ENCODE assay signal across 10 mouse cellular contexts in the genomic region with DNA sequence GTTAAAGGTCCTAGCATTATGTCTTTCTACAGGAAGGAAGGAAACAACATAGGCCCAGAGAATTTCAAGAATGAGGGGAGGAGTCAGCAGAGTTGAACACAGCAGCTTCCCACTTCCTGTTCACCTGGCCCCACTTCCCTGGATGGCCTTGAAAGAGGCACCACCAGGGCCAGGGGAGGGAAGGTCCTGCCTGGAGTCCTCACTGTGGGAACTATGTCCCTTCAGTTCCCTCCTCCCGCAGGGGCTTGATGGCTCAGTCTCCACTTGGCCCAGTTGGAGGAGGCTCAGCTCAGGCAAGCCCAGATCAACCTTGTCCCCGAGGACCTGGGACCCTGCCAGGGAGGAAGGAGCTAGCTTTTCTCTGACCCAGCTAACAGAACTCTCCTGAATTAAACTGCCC.
A peak's percentile ranks its signal among the peaks of the same experiment; 100 is the strongest.
DNase-seq lines count a peak whose midpoint lies in the region; ATAC-seq lines count a peak whose summit lies in the region.
"Had no signal": no experiment of that assay in that cellular context is flagged by ENCODE, and none has a peak within 500 bp of the region (broad histone marks: within the 10 kb centered on the region; RNA-seq: fewer than 3 reads in every experiment).

No protein-coding gene starts in this region.

- H3K27ac ChIP-seq in midbrain, embryonic 10.5 days (replicated peaks) = peak overlapping the region; percentile 23; the same call in 1 of the 2 replicates
- no peak overlapping the region for H3K27ac ChIP-seq in midbrain, embryonic 14.5 days (replicated peaks; ENCODE audit: low read depth, low read length)
- H3K27ac ChIP-seq: limb, embryonic 13.5 days; midbrain, embryonic 12.5 days had no signal

- intact Hi-C loops in gastrocnemius, postnatal 14 days (cut with DNase I; ENCODE audit: low total_unique reads) = no loop called here

- H3K27me3 ChIP-seq in midbrain, embryonic 10.5 days (ENCODE audit: low read depth, poor library complexity, severe bottlenecking) = peaks cover 100% of the 10 kb centered on the region
- H3K27me3 ChIP-seq in midbrain, embryonic 14.5 days (ENCODE audit: control insufficient read depth, insufficient read depth, low read length) = peaks cover 50% of the 10 kb centered on the region

- no peak overlapping the region for H3K9ac ChIP-seq in midbrain, embryonic 14.5 days (replicated peaks; ENCODE audit: low read length)
- H3K9ac ChIP-seq: limb, embryonic 13.5 days; midbrain, embryonic 12.5 days had no signal

- peak; percentile 13 for DNase-seq in gastrocnemius, adult 18-20 months (ENCODE audit: low spot score)
- DNase-seq in gastrocnemius, adult 8-10 months (ENCODE audit: low spot score in 2 of 2) = no peak
- no peak for DNase-seq in midbrain, embryonic 10.5 days (ENCODE audit: low spot score)
- DNase-seq in midbrain, embryonic 14.5 days = no peak
- peak; percentile 53 for DNase-seq in gastrocnemius, postnatal 14 days
- peak; percentile 12 to 35 for DNase-seq in kidney, postnatal 36 days
- DNase-seq in left cerebral cortex, adult 18-20 months (ENCODE audit: low spot score in 2 of 2) = no peak
- DNase-seq in layer of hippocampus, adult 8-10 months (ENCODE audit: low spot score in 2 of 2) = no peak

- no peak overlapping the region for H3K4me2 ChIP-seq in midbrain, embryonic 14.5 days (ENCODE audit: low read length)
- H3K4me2 ChIP-seq: limb, embryonic 13.5 days; midbrain, embryonic 12.5 days had no signal

- no peaks in the 10 kb centered on the region for H3K9me3 ChIP-seq in midbrain, embryonic 10.5 days (replicated peaks)
- H3K9me3 ChIP-seq in midbrain, embryonic 14.5 days (ENCODE audit: control insufficient read depth, low read length) = no peaks in the 10 kb centered on the region
- H3K9me3 ChIP-seq: limb, embryonic 13.5 days; midbrain, embryonic 12.5 days had no signal

- H3K4me3 ChIP-seq in midbrain, embryonic 10.5 days = no peak overlapping the region
- H3K4me3 ChIP-seq in midbrain, embryonic 14.5 days (replicated peaks; ENCODE audit: low read depth, low read length) = no peak overlapping the region
- H3K4me3 ChIP-seq: limb, embryonic 13.5 days; midbrain, embryonic 12.5 days had no signal

- H3K36me3 ChIP-seq in midbrain, embryonic 10.5 days = no peaks in the 10 kb centered on the region
- H3K36me3 ChIP-seq in midbrain, embryonic 14.5 days (ENCODE audit: control insufficient read depth, insufficient read depth, low read length) = no peaks in the 10 kb centered on the region
- H3K36me3 ChIP-seq: limb, embryonic 13.5 days; midbrain, embryonic 12.5 days had no signal

- 72% methylated on average over 2 of the region's 2 CpGs for WGBS in midbrain, embryonic 10.5 days
- 80% methylated on average over 2 of the region's 2 CpGs for WGBS in midbrain, embryonic 14.5 days

- H3K4me1 ChIP-seq in midbrain, embryonic 10.5 days = peaks cover 72% of the 10 kb centered on the region
- H3K4me1 ChIP-seq in midbrain, embryonic 14.5 days (ENCODE audit: control insufficient read depth, insufficient read depth, low read length) = peaks cover 7% of the 10 kb centered on the region; the same call in 1 of the 2 replicates

- no peak for ATAC-seq in midbrain, embryonic 14.5 days (ENCODE audit: low FRiP score, low TSS enrichment)

Comparison
In these comparisons a context has a peak if more than half of its experiments do, and no peak if none do; other contexts are left out.
1. DNase-seq: peak in gastrocnemius, adult 18-20 months (single experiment), gastrocnemius, postnatal 14 days (single experiment) and kidney, postnatal 36 days (2 of 2); none in gastrocnemius, adult 8-10 months (0 of 2), midbrain, embryonic 10.5 days (single experiment), midbrain, embryonic 14.5 days (single experiment), left cerebral cortex, adult 18-20 months (0 of 2) and layer of hippocampus, adult 8-10 months (0 of 2).